Mouse (Mus musculus): Measurements from ENCODE around the gene Snrnp25.

Gene Snrnp25

GRCm38 (mm10) chr11:32205058-32205873 is at the start of gene Snrnp25:
TSS of gene Snrnp25 (plus strand) at chr11:32205415.
- DNase-seq (ENCODE audit: low read depth, low spot score) = peak; percentile 93

- DNase-seq (ENCODE audit: low read depth, low spot score) = no peak
Measured at GRCm38 (mm10) chr11:32156854-32157630, 48.2 kb upstream of the Snrnp25 start.

GRCm38 (mm10) chr11:32157791-32158594 is 47.2 kb upstream of the Snrnp25 start:
- DNase-seq (ENCODE audit: low read depth, low spot score) = peak; percentile 92

- no peak for DNase-seq (ENCODE audit: low read depth, low spot score)
Measured at GRCm38 (mm10) chr11:32159176-32159575, 46.0 kb upstream of the Snrnp25 start.

- no peak for DNase-seq (ENCODE audit: low read depth, low spot score)
Measured at GRCm38 (mm10) chr11:32160341-32160740, 44.9 kb upstream of the Snrnp25 start.

- DNase-seq (ENCODE audit: low read depth, low spot score) = no peak
Measured at GRCm38 (mm10) chr11:32161500-32161899, 43.7 kb upstream of the Snrnp25 start.

- peak; percentile 78 for DNase-seq (ENCODE audit: low read depth, low spot score)
Measured at GRCm38 (mm10) chr11:32161922-32162804, 43.1 kb upstream of the Snrnp25 start.

GRCm38 (mm10) chr11:32166683-32167082 is 38.5 kb upstream of the Snrnp25 start:
- DNase-seq (ENCODE audit: low read depth, low spot score) = no peak

- DNase-seq (ENCODE audit: low read depth, low spot score) = no peak
Measured at GRCm38 (mm10) chr11:32178506-32178905, 26.7 kb upstream of the Snrnp25 start.

GRCm38 (mm10) chr11:32181246-32181645 is 24.0 kb upstream of the Snrnp25 start:
- no peak for DNase-seq (ENCODE audit: low read depth, low spot score)

GRCm38 (mm10) chr11:32181973-32182868 is 23.0 kb upstream of the Snrnp25 start:
- DNase-seq (ENCODE audit: low read depth, low spot score) = no peak

GRCm38 (mm10) chr11:32184469-32184868 is 20.7 kb upstream of the Snrnp25 start:
- DNase-seq (ENCODE audit: low read depth, low spot score) = no peak

GRCm38 (mm10) chr11:32186031-32186430 is 19.2 kb upstream of the Snrnp25 start:
- no peak for DNase-seq (ENCODE audit: low read depth, low spot score)

GRCm38 (mm10) chr11:32187256-32187655 is 18.0 kb upstream of the Snrnp25 start:
- DNase-seq (ENCODE audit: low read depth, low spot score) = no peak

- DNase-seq (ENCODE audit: low read depth, low spot score) = no peak
Measured at GRCm38 (mm10) chr11:32188881-32189280, 16.3 kb upstream of the Snrnp25 start.

- no peak for DNase-seq (ENCODE audit: low read depth, low spot score)
Measured at GRCm38 (mm10) chr11:32189434-32189833, 15.8 kb upstream of the Snrnp25 start.

- no peak for DNase-seq (ENCODE audit: low read depth, low spot score)
Measured at GRCm38 (mm10) chr11:32190119-32190518, 15.1 kb upstream of the Snrnp25 start.

- no peak for DNase-seq (ENCODE audit: low read depth, low spot score)
Measured at GRCm38 (mm10) chr11:32190603-32191110, 14.6 kb upstream of the Snrnp25 start.

GRCm38 (mm10) chr11:32193156-32193555 is 12.1 kb upstream of the Snrnp25 start:
- DNase-seq (ENCODE audit: low read depth, low spot score) = no peak

GRCm38 (mm10) chr11:32194086-32194485 is 11.1 kb upstream of the Snrnp25 start:
- no peak for DNase-seq (ENCODE audit: low read depth, low spot score)

All from brain, embryonic 18.5 days (tissue).